Mouse (Mus musculus) thymus, postnatal 14 days (tissue): ENCODE results near the gene Mgat5.

Experiments
- DNase-seq: peaks from one replicate; pipeline ENCODE4 v3.0.0; 2021

Gene Mgat5

GRCm38 (mm10) chr1:127219161-127219560 lies 14.3 kb downstream of the Mgat5 start:
- DNase-seq = no peak

GRCm38 (mm10) chr1:127219621-127220020 lies 14.8 kb downstream of the Mgat5 start:
- DNase-seq = no peak

- DNase-seq = no peak
These were observed 17.4 kb downstream of the Mgat5 start for GRCm38 (mm10) chr1:127221998-127222736.

GRCm38 (mm10) chr1:127225060-127225459 lies 20.2 kb downstream of the Mgat5 start:
- no peak for DNase-seq

- no peak for DNase-seq
These were observed 24.2 kb downstream of the Mgat5 start for GRCm38 (mm10) chr1:127229011-127229410.

- peak; percentile 66 for DNase-seq
These were observed 25.7 kb downstream of the Mgat5 start for GRCm38 (mm10) chr1:127230468-127230867.

- no peak for DNase-seq
These were observed 28.4 kb downstream of the Mgat5 start for GRCm38 (mm10) chr1:127233191-127233651.

GRCm38 (mm10) chr1:127235157-127235556 lies 30.3 kb downstream of the Mgat5 start:
- no peak for DNase-seq

GRCm38 (mm10) chr1:127236396-127236795 lies 31.6 kb downstream of the Mgat5 start:
- DNase-seq = no peak

GRCm38 (mm10) chr1:127238871-127239314 lies 34.1 kb downstream of the Mgat5 start:
- DNase-seq = peak; percentile 41

GRCm38 (mm10) chr1:127239914-127240313 lies 35.1 kb downstream of the Mgat5 start:
- peak; percentile 44 for DNase-seq

- DNase-seq = no peak
These were observed 37.5 kb downstream of the Mgat5 start for GRCm38 (mm10) chr1:127242151-127242887.

GRCm38 (mm10) chr1:127242888-127243588 lies 38.2 kb downstream of the Mgat5 start:
- no peak for DNase-seq

- DNase-seq = peak; percentile 25
These were observed 39.4 kb downstream of the Mgat5 start for GRCm38 (mm10) chr1:127244054-127244770.

- DNase-seq = no peak
These were observed 41.3 kb downstream of the Mgat5 start for GRCm38 (mm10) chr1:127246158-127246557.

- no peak for DNase-seq
These were observed 43.6 kb downstream of the Mgat5 start for GRCm38 (mm10) chr1:127248433-127248832.

- DNase-seq = no peak
These were observed 44.8 kb downstream of the Mgat5 start for GRCm38 (mm10) chr1:127249621-127250020.

- DNase-seq = no peak
These were observed 45.5 kb downstream of the Mgat5 start for GRCm38 (mm10) chr1:127250313-127250712.

- DNase-seq = no peak
These were observed 46.9 kb downstream of the Mgat5 start for GRCm38 (mm10) chr1:127251751-127252150.

GRCm38 (mm10) chr1:127257005-127257404 lies 52.2 kb downstream of the Mgat5 start:
- DNase-seq = no peak

GRCm38 (mm10) chr1:127259669-127260068 lies 54.9 kb downstream of the Mgat5 start:
- no peak for DNase-seq

GRCm38 (mm10) chr1:127260969-127261368 lies 56.2 kb downstream of the Mgat5 start:
- no peak for DNase-seq
